Mouse (Mus musculus) bone marrow, adult 2 months (tissue): Measurements from ENCODE around the gene Gm49369.

Experiments used
- CTCF ChIP-seq: fragments of 200-500 bp; IDR thresholded peaks from 2 replicates; pipeline ENCODE4 v1.5.1; 2011; ENCODE audit warnings: low read length, control low read depth; ENCODE audit not compliant: control insufficient read depth, insufficient read depth
- POLR2A ChIP-seq: fragments of 200-500 bp; IDR thresholded peaks from 2 replicates; pipeline ENCODE4 v1.6.1; 2011; ENCODE audit warnings: low read depth, mild to moderate bottlenecking, control low read depth, low read length, borderline replicate concordance; ENCODE audit not compliant: control insufficient read depth

DNA sequence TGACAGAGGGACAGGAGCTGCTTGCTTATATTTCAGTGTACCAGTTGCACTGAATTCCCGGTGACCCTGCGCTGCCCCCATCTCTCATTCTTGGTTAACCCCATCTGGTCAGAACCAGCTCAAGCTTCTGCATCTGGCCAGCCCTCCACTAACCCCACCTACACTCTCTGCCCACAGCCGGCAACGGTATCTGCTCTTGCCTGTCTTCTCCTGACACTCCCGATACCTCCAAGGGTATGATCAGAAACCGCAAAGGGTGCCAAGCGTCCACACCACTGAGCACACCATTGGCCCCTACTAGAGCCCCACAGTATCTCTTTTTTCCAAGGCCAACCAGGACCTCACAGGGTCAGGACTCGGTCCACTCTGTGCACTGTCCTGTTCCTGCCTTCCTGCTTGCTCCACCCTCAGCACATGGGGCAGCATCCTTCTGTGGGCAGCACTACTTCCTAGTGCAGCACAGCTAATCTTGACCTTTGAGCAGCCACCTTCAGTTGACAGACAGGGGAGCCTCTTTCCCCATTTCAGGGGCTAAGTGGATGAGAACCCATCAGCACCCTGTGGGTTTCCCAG is 27.7 kb downstream of the Gm49369 start:
- TF ChIP-seq CTCF: no peak
- TF ChIP-seq POLR2A: no peak
